Comparison of ENCODE assay signal across 21 mouse cellular contexts in genomic region chr17:30735454-30735853, GRCm38 (mm10).
DNase-seq lines count a peak whose midpoint lies in the region; ATAC-seq and TF ChIP-seq lines count a peak whose summit lies in the region.
"Had no signal": no experiment of that assay in that cellular context is flagged by ENCODE, and none has a peak within 500 bp of the region (broad histone marks: within the 10 kb centered on the region; RNA-seq: fewer than 3 reads in every experiment).

No protein-coding gene starts in this region.

- H3K4me2 ChIP-seq in forebrain, postnatal 0 days (ENCODE audit: low read depth), result no peak overlapping the region
- H3K4me2 ChIP-seq: forebrain, embryonic 15.5 days; limb, embryonic 13.5 days; midbrain, embryonic 12.5 days had no signal

- WGBS in bone marrow, adult 2 months, result 89% methylated on average over 2 of the region's 2 CpGs
- WGBS in forebrain, postnatal 0 days, result 95% methylated on average over 2 of the region's 2 CpGs

- H3K27ac ChIP-seq in left cerebral cortex, adult 2 months, result no peak overlapping the region
- no peak overlapping the region for H3K27ac ChIP-seq in bone marrow, adult 2 months (ENCODE audit: control insufficient read depth, insufficient read depth, low read depth, low read length, poor library complexity)
- H3K27ac ChIP-seq in forebrain, postnatal 0 days (ENCODE audit: low read depth, low read length), result no peak overlapping the region
- H3K27ac ChIP-seq: embryonic facial prominence, embryonic 10.5 days; forebrain, embryonic 15.5 days; limb, embryonic 13.5 days; midbrain, embryonic 12.5 days had no signal

- H3K4me1 ChIP-seq in E14TG2a.4 (replicated peaks; ENCODE audit: low read depth, low read length), result peaks cover 33% of the 10 kb centered on the region
- no peaks in the 10 kb centered on the region for H3K4me1 ChIP-seq in bone marrow, adult 2 months (ENCODE audit: control insufficient read depth, insufficient read depth, low read length)
- no peaks in the 10 kb centered on the region for H3K4me1 ChIP-seq in forebrain, postnatal 0 days (ENCODE audit: insufficient read depth)
- H3K4me1 ChIP-seq: forebrain, embryonic 15.5 days; limb, embryonic 13.5 days; midbrain, embryonic 12.5 days had no signal

- no peak for ATAC-seq in forebrain, postnatal 0 days
- ATAC-seq: forebrain, embryonic 15.5 days had no signal

- no peaks in the 10 kb centered on the region for H3K27me3 ChIP-seq in E14TG2a.4 (ENCODE audit: insufficient read depth, low read length)
- H3K27me3 ChIP-seq in forebrain, postnatal 0 days (ENCODE audit: insufficient read depth, low read length), result no peaks in the 10 kb centered on the region
- H3K27me3 ChIP-seq: CH12.LX; forebrain, embryonic 15.5 days; limb, embryonic 13.5 days; midbrain, embryonic 12.5 days had no signal

- TF ChIP-seq POLR2A in bone marrow, adult 2 months (IDR thresholded peaks at IDR 0.05; ENCODE audit: borderline replicate concordance, control insufficient read depth, low read depth, low read length), result no peak

- H3K36me3 ChIP-seq in E14TG2a.4 (ENCODE audit: insufficient read depth, low read length), result peaks cover 93% of the 10 kb centered on the region
- no peaks in the 10 kb centered on the region for H3K36me3 ChIP-seq in forebrain, postnatal 0 days (ENCODE audit: insufficient read depth)
- H3K36me3 ChIP-seq: embryonic facial prominence, embryonic 10.5 days; forebrain, embryonic 15.5 days; limb, embryonic 13.5 days; midbrain, embryonic 12.5 days had no signal

- no peak overlapping the region for H3K9ac ChIP-seq in forebrain, postnatal 0 days
- H3K9ac ChIP-seq: forebrain, embryonic 15.5 days; limb, embryonic 13.5 days; midbrain, embryonic 12.5 days had no signal

- H3K9me3 ChIP-seq in E14TG2a.4 (ENCODE audit: low read length), result peaks cover 15% of the 10 kb centered on the region
- no peaks in the 10 kb centered on the region for H3K9me3 ChIP-seq in forebrain, postnatal 0 days (ENCODE audit: low read length)
- H3K9me3 ChIP-seq: forebrain, embryonic 15.5 days had no signal

- no peak for DNase-seq in left cerebral cortex, adult 2 months (ENCODE audit: extremely low spot score in 1 of 2, low spot score in 2 of 2)
- no peak for DNase-seq in left cerebral cortex, postnatal 4 days
- DNase-seq in 3T3-L1 (ENCODE audit: low read depth, low spot score), result peak; percentile 10
- DNase-seq in forebrain, postnatal 0 days, result no peak
- no peak for DNase-seq in lung, postnatal 4 days
- DNase-seq: adrenal gland, adult 2 months; cerebellum, adult 11-12 months; cerebellum, postnatal 36 days; kidney, adult 11 months; kidney, postnatal 10 days; lung, adult 18-20 months; thymus, adult 18-20 months had no signal

- intact Hi-C loops in left cerebral cortex, adult 2 months (cut with DNase I), result no loop called here
- intact Hi-C loops in left cerebral cortex, postnatal 4 days (cut with DNase I), result no loop called here

- peak; percentile 13 for TF ChIP-seq CTCF in left cerebral cortex, adult 2 months (IDR thresholded peaks at IDR 0.05)
- TF ChIP-seq CTCF in E14TG2a.4 (conservative IDR thresholded peaks at IDR 0.05; ENCODE audit: low read length), result peak; percentile 87
- 0 out of 2 replicates have a peak, but pooled peaks have one; percentile 28 for TF ChIP-seq CTCF in bone marrow, adult 2 months (IDR thresholded peaks at IDR 0.05; ENCODE audit: control insufficient read depth, insufficient read depth, low read length)
- TF ChIP-seq CTCF in forebrain, postnatal 0 days (IDR thresholded peaks at IDR 0.05; ENCODE audit: low read depth), result no peak

- H3K4me3 ChIP-seq in left cerebral cortex, adult 2 months, result no peak overlapping the region
- no peak overlapping the region for H3K4me3 ChIP-seq in E14TG2a.4 (replicated peaks; ENCODE audit: low read length)
- no peak overlapping the region for H3K4me3 ChIP-seq in bone marrow, adult 2 months (replicated peaks; ENCODE audit: control insufficient read depth, low read depth, low read length)
- H3K4me3 ChIP-seq in forebrain, postnatal 0 days (ENCODE audit: low read depth, low read length), result no peak overlapping the region
- H3K4me3 ChIP-seq: embryonic facial prominence, embryonic 10.5 days; erythroblast, embryonic 14.5 days; forebrain, embryonic 15.5 days; limb, embryonic 13.5 days; midbrain, embryonic 12.5 days; myocyte had no signal
